Mouse (Mus musculus): Measurements from ENCODE around the gene Noxa1.

Noxa1 gene

GRCm38 (mm10) chr2:25104122-25104521 lies 9.2 kb upstream of the Noxa1 start:
- in situ Hi-C loops (cut with MboI; ENCODE audit: low pct_unique_long_range_greater_than_20kb in 1 of 2, low sequenced_read_pairs in 2 of 2, unreplicated experiment in 1 of 2) = no loop called here

GRCm38 (mm10) chr2:25099703-25100102 lies 4.8 kb upstream of the Noxa1 start:
- in situ Hi-C loops (cut with MboI; ENCODE audit: low pct_unique_long_range_greater_than_20kb in 1 of 2, low sequenced_read_pairs in 2 of 2, unreplicated experiment in 1 of 2) = no loop called here

- in situ Hi-C loops (cut with MboI; ENCODE audit: low pct_unique_long_range_greater_than_20kb in 1 of 2, low sequenced_read_pairs in 2 of 2, unreplicated experiment in 1 of 2) = no loop called here
Observed at GRCm38 (mm10) chr2:25098956-25099355, 4.0 kb upstream of the Noxa1 start.

- in situ Hi-C loops (cut with MboI; ENCODE audit: low pct_unique_long_range_greater_than_20kb in 1 of 2, low sequenced_read_pairs in 2 of 2, unreplicated experiment in 1 of 2) = no loop called here
Observed at GRCm38 (mm10) chr2:25098005-25098615, 3.2 kb upstream of the Noxa1 start.

GRCm38 (mm10) chr2:25094785-25095108 lies 202 bp downstream of the Noxa1 start:
- in situ Hi-C loops (cut with MboI; ENCODE audit: low pct_unique_long_range_greater_than_20kb in 1 of 2, low sequenced_read_pairs in 2 of 2, unreplicated experiment in 1 of 2) = no loop called here

- in situ Hi-C loops (cut with MboI; ENCODE audit: low pct_unique_long_range_greater_than_20kb in 1 of 2, low sequenced_read_pairs in 2 of 2, unreplicated experiment in 1 of 2) = no loop called here
Observed at GRCm38 (mm10) chr2:25088636-25089035, 6.3 kb downstream of the Noxa1 start.

- in situ Hi-C loops (cut with MboI; ENCODE audit: low pct_unique_long_range_greater_than_20kb in 1 of 2, low sequenced_read_pairs in 2 of 2, unreplicated experiment in 1 of 2) = no loop called here
Observed at GRCm38 (mm10) chr2:25087842-25088241, 7.1 kb downstream of the Noxa1 start.

- in situ Hi-C loops (cut with MboI; ENCODE audit: low pct_unique_long_range_greater_than_20kb in 1 of 2, low sequenced_read_pairs in 2 of 2, unreplicated experiment in 1 of 2) = no loop called here
Observed at GRCm38 (mm10) chr2:25085571-25085970, 9.4 kb downstream of the Noxa1 start.

- in situ Hi-C loops (cut with MboI; ENCODE audit: low pct_unique_long_range_greater_than_20kb in 1 of 2, low sequenced_read_pairs in 2 of 2, unreplicated experiment in 1 of 2) = no loop called here
Observed at GRCm38 (mm10) chr2:25083697-25084096, 11.3 kb downstream of the Noxa1 start.

- in situ Hi-C loops (cut with MboI; ENCODE audit: low pct_unique_long_range_greater_than_20kb in 1 of 2, low sequenced_read_pairs in 2 of 2, unreplicated experiment in 1 of 2) = no loop called here
Observed at GRCm38 (mm10) chr2:25080076-25080475, 14.9 kb downstream of the Noxa1 start, which contains the start of gene Entpd8. Gene Entpd8 (plus strand): TSS chr2:25080304.

- in situ Hi-C loops (cut with MboI; ENCODE audit: low pct_unique_long_range_greater_than_20kb in 1 of 2, low sequenced_read_pairs in 2 of 2, unreplicated experiment in 1 of 2) = no loop called here
Observed at GRCm38 (mm10) chr2:25078967-25079366, 16.0 kb downstream of the Noxa1 start.

- in situ Hi-C loops (cut with MboI; ENCODE audit: low pct_unique_long_range_greater_than_20kb in 1 of 2, low sequenced_read_pairs in 2 of 2, unreplicated experiment in 1 of 2) = no loop called here
Observed at GRCm38 (mm10) chr2:25075506-25075905, 19.4 kb downstream of the Noxa1 start.

- in situ Hi-C loops (cut with MboI; ENCODE audit: low pct_unique_long_range_greater_than_20kb in 1 of 2, low sequenced_read_pairs in 2 of 2, unreplicated experiment in 1 of 2) = no loop called here
Observed at GRCm38 (mm10) chr2:25072398-25072797, 22.6 kb downstream of the Noxa1 start.

GRCm38 (mm10) chr2:25069537-25069936 lies 25.4 kb downstream of the Noxa1 start:
- in situ Hi-C loops (cut with MboI; ENCODE audit: low pct_unique_long_range_greater_than_20kb in 1 of 2, low sequenced_read_pairs in 2 of 2, unreplicated experiment in 1 of 2) = no loop called here

GRCm38 (mm10) chr2:25066552-25066951 lies 28.4 kb downstream of the Noxa1 start:
- in situ Hi-C loops (cut with MboI; ENCODE audit: low pct_unique_long_range_greater_than_20kb in 1 of 2, low sequenced_read_pairs in 2 of 2, unreplicated experiment in 1 of 2) = no loop called here

- in situ Hi-C loops (cut with MboI; ENCODE audit: low pct_unique_long_range_greater_than_20kb in 1 of 2, low sequenced_read_pairs in 2 of 2, unreplicated experiment in 1 of 2) = no loop called here
Observed at GRCm38 (mm10) chr2:25065537-25065936, 29.4 kb downstream of the Noxa1 start.

- in situ Hi-C loops (cut with MboI; ENCODE audit: low pct_unique_long_range_greater_than_20kb in 1 of 2, low sequenced_read_pairs in 2 of 2, unreplicated experiment in 1 of 2) = no loop called here
Observed at GRCm38 (mm10) chr2:25064285-25064684, 30.7 kb downstream of the Noxa1 start.

GRCm38 (mm10) chr2:25063523-25063922 lies 31.4 kb downstream of the Noxa1 start:
- in situ Hi-C loops (cut with MboI; ENCODE audit: low pct_unique_long_range_greater_than_20kb in 1 of 2, low sequenced_read_pairs in 2 of 2, unreplicated experiment in 1 of 2) = no loop called here

GRCm38 (mm10) chr2:25058926-25059325 lies 36.0 kb downstream of the Noxa1 start:
- in situ Hi-C loops (cut with MboI; ENCODE audit: low pct_unique_long_range_greater_than_20kb in 1 of 2, low sequenced_read_pairs in 2 of 2, unreplicated experiment in 1 of 2) = no loop called here

- in situ Hi-C loops (cut with MboI; ENCODE audit: low pct_unique_long_range_greater_than_20kb in 1 of 2, low sequenced_read_pairs in 2 of 2, unreplicated experiment in 1 of 2) = no loop called here
Observed at GRCm38 (mm10) chr2:25055409-25056155, 39.4 kb downstream of the Noxa1 start.

All from mouse embryonic stem cell (cell line).